Mouse (Mus musculus) G1E (cell line): ENCODE results near the gene Pcp4l1. TPM values are rescaled to one million over a fixed set of nuclear protein-coding genes. Genes with fewer than 3 reads are reported as not detected.

Source experiments
- ATAC-seq: 2 replicates; pipeline ENCODE4 v1.8.0; 2016; ENCODE audit warnings: mild to moderate bottlenecking; ENCODE audit not compliant: insufficient number of reproducible peaks, poor library complexity, low FRiP score, severe bottlenecking; ENCODE audit errors: extremely low read depth
- DNase-seq: peaks from one replicate; pipeline ENCODE4 v3.0.0; 2012; ENCODE audit warnings: low spot score
- H3K27me3 ChIP-seq: 2 replicates; pipeline ENCODE4 v1.6.1; 2012; ENCODE audit warnings: mild to moderate bottlenecking, low read length, inconsistent platforms; ENCODE audit not compliant: insufficient read depth
- H3K36me3 ChIP-seq: replicated peaks from 2 replicates; pipeline ENCODE3; 2012; ENCODE audit warnings: mild to moderate bottlenecking, inconsistent platforms
- H3K4me1 ChIP-seq: 2 replicates; pipeline ENCODE4 v1.6.1; 2012; ENCODE audit warnings: low read depth, low read length, inconsistent platforms, mixed read lengths; ENCODE audit not compliant: insufficient read depth
- H3K4me3 ChIP-seq: 2 replicates; pipeline ENCODE4 v1.5.1; 2012; ENCODE audit warnings: low read depth, mild to moderate bottlenecking, inconsistent platforms, low read length, moderate library complexity, mixed read lengths
- H3K9me3 ChIP-seq: replicated peaks from 2 replicates; pipeline ENCODE4 v1.6.1; 2012; ENCODE audit warnings: inconsistent platforms
- CTCF ChIP-seq: IDR thresholded peaks from 2 replicates; pipeline ENCODE4 v1.5.1; 2012; ENCODE audit warnings: low read depth, low read length, inconsistent platforms, mixed read lengths
- GATA1 ChIP-seq: IDR thresholded peaks from 2 replicates; pipeline ENCODE4 v1.6.1; 2012; ENCODE audit warnings: borderline replicate concordance, low read length, inconsistent platforms, mixed read lengths
- GATA2 ChIP-seq: IDR thresholded peaks from 2 replicates; pipeline ENCODE4 v1.6.1; 2012; ENCODE audit warnings: low read depth, low read length, inconsistent platforms, borderline replicate concordance
- POLR2AphosphoS5 ChIP-seq: IDR thresholded peaks from 2 replicates; pipeline ENCODE4 v1.6.1; 2012; ENCODE audit warnings: low read depth, low read length, inconsistent platforms; ENCODE audit not compliant: insufficient replicate concordance
- TAL1 ChIP-seq: conservative IDR thresholded peaks from 2 replicates; pipeline ENCODE4 v1.6.1; 2012; ENCODE audit warnings: low read depth, low read length, inconsistent platforms, mixed read lengths
- polyA plus RNA-seq: library from polyadenylated mRNA; stranded (reverse); fragments of >175 nt; gene quantifications from 2 replicates; pipeline ENCODE4 v1.2.3, GENCODE M21; 2012
- total RNA-seq, 2 experiments: library from RNA; stranded (forward) in 1 of 2; stranded (reverse) in 1 of 2; fragments of 200-1000 nt in 1 of 2; fragments of >200 nt in 1 of 2; fragmentation: Nextera tagmentation in 1 of 2; gene quantifications; 2 replicates each; pipeline ENCODE4 v1.2.3; 2014 to 2017

Gene Pcp4l1
- total and polyA plus RNA-seq, 3 experiments = 0.16 TPM; not detected in 2

GRCm38 (mm10) chr1:171213801-171214496, 17.9 kb upstream of the Pcp4l1 start, which contains the start of gene Nr1i3:
Gene Nr1i3, plus strand, starts transcription at chr1:171213970.
- H3K9me3 ChIP-seq = no peaks in the 10 kb centered on the region
- H3K27me3 ChIP-seq = peaks cover 33% of the 10 kb centered on the region
- peaks cover 4% of the 10 kb centered on the region; the same call in 1 of the 2 replicates for H3K4me1 ChIP-seq
- DNase-seq (no peak), ATAC-seq (no peak)
- H3K4me3 ChIP-seq = no peak within 1 kb of the TSS
- no peak for TF ChIP-seq TAL1
- TF ChIP-seq GATA2 = no peak
- TF ChIP-seq GATA1 = no peak
- TF ChIP-seq CTCF = no peak
- TF ChIP-seq POLR2AphosphoS5 = no peak
- peaks cover 15% of the 10 kb centered on the region for H3K36me3 ChIP-seq

- no peak for TF ChIP-seq POLR2AphosphoS5
- H3K9me3 ChIP-seq = 0 out of 2 replicates have a peak, but pooled peaks cover 3% of the 10 kb centered on the region
- DNase-seq (no peak), ATAC-seq (no peak)
- H3K27me3 ChIP-seq = peaks cover 39% of the 10 kb centered on the region
- H3K36me3 ChIP-seq = peaks cover 4% of the 10 kb centered on the region
- peaks cover 4% of the 10 kb centered on the region; the same call in 1 of the 2 replicates for H3K4me1 ChIP-seq
- no peak overlapping the region for H3K4me3 ChIP-seq
These were observed 16.8 kb upstream of the Pcp4l1 start for GRCm38 (mm10) chr1:171212854-171213253.

GRCm38 (mm10) chr1:171209409-171209808, 13.3 kb upstream of the Pcp4l1 start:
- H3K36me3 ChIP-seq = no peaks in the 10 kb centered on the region
- H3K9me3 ChIP-seq = 0 out of 2 replicates have a peak, but pooled peaks cover 3% of the 10 kb centered on the region
- no peak for ATAC-seq
- H3K4me3 ChIP-seq = no peak overlapping the region
- peaks cover 32% of the 10 kb centered on the region for H3K27me3 ChIP-seq
- no peak for TF ChIP-seq GATA2
- TF ChIP-seq TAL1 = no peak
- no peak for TF ChIP-seq POLR2AphosphoS5
- no peak for TF ChIP-seq CTCF
- TF ChIP-seq GATA1 = no peak
- H3K4me1 ChIP-seq = no peaks in the 10 kb centered on the region
- no peak for DNase-seq

- Histone ChIP-seq H3K9me3 (0 out of 2 replicates have a peak, but pooled peaks cover 3% of the 10 kb centered on the region), H3K4me1 (no peaks in the 10 kb centered on the region), H3K4me3 (no peak overlapping the region), H3K36me3 (no peaks in the 10 kb centered on the region), H3K27me3 (peaks cover 21% of the 10 kb centered on the region)
- no peak for TF ChIP-seq TAL1
- TF ChIP-seq GATA2 = no peak
- no peak for TF ChIP-seq POLR2AphosphoS5
- ATAC-seq = no peak
- DNase-seq = no peak
These were observed 9.8 kb upstream of the Pcp4l1 start for GRCm38 (mm10) chr1:171205704-171206493.

GRCm38 (mm10) chr1:171204249-171204644, 8.2 kb upstream of the Pcp4l1 start:
- H3K4me1 ChIP-seq = no peaks in the 10 kb centered on the region
- TF ChIP-seq GATA1 = no peak
- TF ChIP-seq TAL1 = no peak
- no peak for TF ChIP-seq CTCF
- TF ChIP-seq GATA2 = no peak
- TF ChIP-seq POLR2AphosphoS5 = no peak
- ATAC-seq = no peak
- H3K4me3 ChIP-seq = no peak overlapping the region
- 0 out of 2 replicates have a peak, but pooled peaks cover 3% of the 10 kb centered on the region for H3K9me3 ChIP-seq
- peaks cover 17% of the 10 kb centered on the region for H3K27me3 ChIP-seq
- DNase-seq = no peak
- H3K36me3 ChIP-seq = no peaks in the 10 kb centered on the region

GRCm38 (mm10) chr1:171203471-171204248, 7.6 kb upstream of the Pcp4l1 start:
- Histone ChIP-seq H3K36me3 (no peaks in the 10 kb centered on the region), H3K4me3 (no peak overlapping the region), H3K9me3 (0 out of 2 replicates have a peak, but pooled peaks cover 3% of the 10 kb centered on the region), H3K27me3 (peaks cover 15% of the 10 kb centered on the region), H3K4me1 (no peaks in the 10 kb centered on the region)
- TF ChIP-seq TAL1 (no peak), GATA1 (no peak)
- DNase-seq = no peak
- ATAC-seq = no peak
